Mouse (Mus musculus) bone marrow macrophage, adult 2 months (primary cell): ENCODE results near the gene Crtc1.

Source experiments
- CTCF ChIP-seq: IDR thresholded peaks from 2 replicates; pipeline ENCODE4 v1.5.1; 2012; ENCODE audit warnings: low read depth, mild to moderate bottlenecking, low read length, moderate library complexity
- POLR2A ChIP-seq: IDR thresholded peaks from 2 replicates; pipeline ENCODE4 v1.6.1; 2012; ENCODE audit warnings: mild to moderate bottlenecking, low read depth, low read length, borderline replicate concordance

DNA sequence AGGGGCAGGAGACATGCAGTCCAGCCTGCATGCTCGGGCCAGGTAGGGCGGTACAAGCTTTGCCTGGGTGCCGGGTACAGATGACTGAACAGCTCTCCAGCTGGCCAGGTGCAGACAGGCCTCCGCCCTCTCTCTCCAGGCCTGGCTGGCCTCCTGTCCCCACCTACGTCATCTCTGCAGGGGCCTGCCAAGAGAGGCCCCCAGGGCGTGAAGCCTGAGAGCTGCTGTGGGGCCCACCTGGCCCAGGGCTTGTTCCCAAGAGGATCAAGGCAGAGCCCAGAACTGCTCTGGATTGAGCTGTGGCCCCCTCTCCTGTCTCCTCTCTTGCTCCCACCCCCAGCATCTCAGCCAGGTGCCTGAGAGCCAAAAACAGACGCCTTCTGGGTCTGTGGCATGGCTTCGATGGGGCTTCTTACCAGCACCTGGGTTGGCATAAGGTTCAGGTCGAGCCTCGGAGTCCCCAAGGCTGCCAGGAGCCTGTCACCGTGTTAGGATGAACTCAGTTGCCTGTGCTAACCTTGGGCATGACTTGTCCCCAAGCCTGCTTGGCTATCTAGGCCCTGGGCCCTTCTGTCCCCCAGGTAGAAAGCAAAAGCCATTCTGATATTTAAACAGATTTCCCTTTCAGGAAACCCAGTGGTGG, 32.8 kb downstream of the Crtc1 start:
- TF ChIP-seq CTCF, result no peak
- TF ChIP-seq POLR2A, result no peak
